In the genomic region with DNA sequence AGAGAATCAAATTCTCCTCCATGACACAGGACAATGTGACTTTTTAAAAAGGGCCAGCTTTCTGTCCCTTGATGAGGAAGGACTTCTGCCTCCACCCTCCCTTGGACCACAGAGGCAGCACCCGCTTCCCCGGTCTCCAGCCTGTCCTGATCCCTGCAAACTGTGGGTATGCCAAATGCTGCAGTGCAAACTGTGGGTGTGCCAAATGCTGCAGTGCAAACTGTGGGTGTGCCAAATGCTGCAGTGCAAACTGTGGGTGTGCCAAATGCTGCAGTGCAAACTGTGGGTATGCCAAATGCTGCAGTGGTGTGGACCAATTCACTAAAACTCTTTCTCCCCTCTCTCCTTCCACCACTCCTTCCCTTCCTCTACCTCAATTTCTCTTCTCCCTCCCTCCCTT, we compare ENCODE assay signal across 35 mouse cellular contexts.
"Had no signal": no experiment of that assay in that cellular context is flagged by ENCODE, and none has a peak within 500 bp of the region (broad histone marks: within the 10 kb centered on the region; RNA-seq: fewer than 3 reads in every experiment).

No protein-coding gene starts in this region.

- H3K4me3 ChIP-seq: heart, embryonic 12.5 days; heart, embryonic 13.5 days; heart, embryonic 15.5 days; hindbrain, embryonic 10.5 days; hindbrain, embryonic 12.5 days; hindbrain, embryonic 13.5 days; hindbrain, embryonic 15.5 days; intestine, embryonic 15.5 days; kidney, embryonic 15.5 days; layer of hippocampus, adult 2 months; left cerebral cortex, adult 2 months had no signal

- ATAC-seq: hindbrain, embryonic 16.5 days; hindbrain, postnatal 0 days; inflammation-experienced regulatory T-cells, adult 6 months; intestine, embryonic 15.5 days; intestine, embryonic 16.5 days; intestine, postnatal 0 days had no signal

- H3K9ac ChIP-seq: heart, embryonic 12.5 days; heart, embryonic 13.5 days; heart, embryonic 15.5 days; hindbrain, embryonic 12.5 days; hindbrain, embryonic 13.5 days; hindbrain, embryonic 14.5 days; hindbrain, embryonic 15.5 days; intestine, embryonic 15.5 days; kidney, embryonic 15.5 days had no signal

- H3K36me3 ChIP-seq: heart, embryonic 12.5 days; heart, embryonic 13.5 days; heart, embryonic 15.5 days; hindbrain, embryonic 10.5 days; hindbrain, embryonic 12.5 days; hindbrain, embryonic 13.5 days; hindbrain, embryonic 15.5 days; intestine, embryonic 15.5 days; kidney, embryonic 15.5 days had no signal

- H3K27ac ChIP-seq: heart, embryonic 13.5 days; heart, embryonic 15.5 days; hindbrain, embryonic 10.5 days; hindbrain, embryonic 12.5 days; hindbrain, embryonic 13.5 days; hindbrain, embryonic 14.5 days; hindbrain, embryonic 15.5 days; hindbrain, postnatal 0 days; intestine, embryonic 15.5 days; kidney, embryonic 15.5 days; kidney, postnatal 0 days; layer of hippocampus, adult 2 months; left cerebral cortex, adult 2 months had no signal

- H3K4me2 ChIP-seq: heart, embryonic 11.5 days; heart, embryonic 12.5 days; heart, embryonic 13.5 days; heart, embryonic 15.5 days; hindbrain, embryonic 12.5 days; hindbrain, embryonic 13.5 days; hindbrain, embryonic 14.5 days; hindbrain, embryonic 15.5 days; intestine, embryonic 15.5 days; kidney, embryonic 15.5 days had no signal

- H3K4me1 ChIP-seq: heart, embryonic 12.5 days; heart, embryonic 13.5 days; heart, embryonic 15.5 days; hindbrain, embryonic 10.5 days; hindbrain, embryonic 12.5 days; hindbrain, embryonic 13.5 days; hindbrain, embryonic 15.5 days; intestine, embryonic 15.5 days; kidney, embryonic 15.5 days had no signal

- H3K9me3 ChIP-seq: heart, embryonic 12.5 days; heart, embryonic 13.5 days; heart, embryonic 15.5 days; hindbrain, embryonic 10.5 days; hindbrain, embryonic 12.5 days; hindbrain, embryonic 13.5 days; hindbrain, embryonic 15.5 days; intestine, embryonic 15.5 days; kidney, embryonic 15.5 days had no signal

- DNase-seq: heart, postnatal 10 days; heart, postnatal 14 days; heart, postnatal 36 days; heart, postnatal 4 days; kidney, adult 11 months; kidney, adult 18-20 months; kidney, adult 2 months; kidney, adult 8-10 months; kidney, adult 9 months; kidney, postnatal 10 days; kidney, postnatal 14 days; kidney, postnatal 25 days; kidney, postnatal 36 days; kidney, postnatal 4 days; layer of hippocampus, adult 9-11 months; layer of hippocampus, postnatal 36 days had no signal

- H3K27me3 ChIP-seq: heart, embryonic 12.5 days; heart, embryonic 13.5 days; heart, embryonic 15.5 days; hindbrain, embryonic 12.5 days; hindbrain, embryonic 13.5 days; hindbrain, embryonic 15.5 days; intestine, embryonic 15.5 days; kidney, embryonic 15.5 days had no signal
